Mouse (Mus musculus) liver, embryonic 14.5 days (tissue): Measurements from ENCODE around the gene Adap1.

Experiments used
- CTCF ChIP-seq: IDR thresholded peaks from 2 replicates; pipeline ENCODE4 v1.5.1; 2016; ENCODE audit warnings: antibody characterized with exemption, low read depth, control low read depth
- EP300 ChIP-seq: IDR thresholded peaks from 2 replicates; pipeline ENCODE4 v1.6.1; 2016; ENCODE audit warnings: antibody characterized with exemption, low read depth

GRCm38 (mm10) chr5:139371118-139371517 lies 45.7 kb upstream of the Adap1 start:
- TF ChIP-seq EP300 = no peak
- no peak for TF ChIP-seq CTCF
